Mouse (Mus musculus) MEL (cell line): ENCODE results near the gene Csad.
"Not testable (repeated sequence)": the region's sequence is repeated elsewhere in the genome, so short reads cannot be mapped to it uniquely, and the experiment has no call there.

Experiments used
- CHD1 ChIP-seq: IDR thresholded peaks from 2 replicates; pipeline ENCODE4 v1.6.1; 2012; ENCODE audit warnings: low read depth, mild to moderate bottlenecking, inconsistent platforms, low read length, improper control_type of control experiment
- CTCF ChIP-seq, 3 experiments: IDR thresholded peaks in 2 of 3; conservative IDR thresholded peaks in 1 of 3; 2 replicates each; pipeline ENCODE4 v1.5.1; 2011 to 2012; ENCODE audit warnings: low read length in 3 of 3, low read depth in 2 of 3, mild to moderate bottlenecking in 2 of 3, improper control_type of control experiment in 1 of 3, inconsistent platforms in 1 of 3, mixed read lengths in 1 of 3, moderate library complexity in 1 of 3; ENCODE audit not compliant: control insufficient read depth in 1 of 3, insufficient read depth in 1 of 3, poor library complexity in 1 of 3, severe bottlenecking in 1 of 3
- MAX ChIP-seq: IDR thresholded peaks from 2 replicates; pipeline ENCODE4 v1.6.1; 2011; ENCODE audit warnings: low read length, improper control_type of control experiment
- POLR2A ChIP-seq, 2 experiments: IDR thresholded peaks; 2 replicates each; pipeline ENCODE4 v1.6.1; 2011 to 2012; ENCODE audit warnings: low read length in 2 of 2, mild to moderate bottlenecking in 2 of 2, control low read depth in 1 of 2, improper control_type of control experiment in 1 of 2, low read depth in 1 of 2, moderate library complexity in 1 of 2; ENCODE audit not compliant: control insufficient read depth in 1 of 2, insufficient read depth in 1 of 2, poor library complexity in 1 of 2
- TBP ChIP-seq: IDR thresholded peaks from 2 replicates; pipeline ENCODE4 v1.8.0; 2011; ENCODE audit warnings: low read depth, low read length, improper control_type of control experiment

DNA sequence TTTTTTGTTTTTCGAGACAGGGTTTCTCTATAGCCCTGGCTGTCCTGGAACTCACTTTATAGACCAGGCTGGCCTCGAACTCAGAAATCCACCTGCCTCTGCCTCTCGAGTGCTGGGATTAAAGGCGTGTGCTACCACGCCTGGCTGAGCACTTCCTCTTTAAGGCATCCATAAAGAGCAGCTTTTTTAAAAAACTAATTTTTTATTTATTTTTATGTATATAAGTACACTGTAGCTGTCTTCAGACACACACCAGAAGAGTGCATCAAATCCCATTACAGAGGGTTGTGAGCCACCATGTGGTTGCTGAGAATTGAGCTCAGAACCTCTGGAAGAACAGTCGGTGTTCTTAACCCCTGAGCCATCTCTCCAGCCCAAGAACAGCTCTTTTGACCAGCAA lies 21.1 kb upstream of the Csad start:
- not testable (repeated sequence) for TF ChIP-seq MAX; POLR2A (IDR thresholded peaks at IDR 0.05; ENCODE audit: control insufficient read depth in 1 of 2, insufficient read depth in 1 of 2, low read depth in 1 of 2, low read length in 2 of 2, poor library complexity in 1 of 2); CTCF (IDR thresholded peaks at IDR 0.05 in 2 of 3, conservative IDR thresholded peaks at IDR 0.05 in 1 of 3; ENCODE audit: control insufficient read depth in 1 of 3, insufficient read depth in 1 of 3, low read depth in 2 of 3, low read length in 3 of 3, poor library complexity in 1 of 3, severe bottlenecking in 1 of 3); CHD1
- TF ChIP-seq TBP = peak; percentile 82
